Mouse (Mus musculus) layer of hippocampus, adult 8-10 months (tissue): Measurements from ENCODE around the gene Crebrf. TPM values are rescaled to one million over a fixed set of nuclear protein-coding genes. Genes with fewer than 3 reads are reported as not detected.

Experiments used
- DNase-seq, 2 experiments: peaks; one replicate each; pipeline ENCODE4 v3.0.0; 2022; ENCODE audit warnings: low spot score in 2 of 2
- total RNA-seq, 4 experiments: library from RNA; stranded (reverse); gene quantifications; 2 replicates each; pipeline ENCODE4 v1.2.4; 2022

The Crebrf gene
- total RNA-seq, 4 experiments from 2014 or later, result 123 to 175 (median 152) TPM

DNA sequence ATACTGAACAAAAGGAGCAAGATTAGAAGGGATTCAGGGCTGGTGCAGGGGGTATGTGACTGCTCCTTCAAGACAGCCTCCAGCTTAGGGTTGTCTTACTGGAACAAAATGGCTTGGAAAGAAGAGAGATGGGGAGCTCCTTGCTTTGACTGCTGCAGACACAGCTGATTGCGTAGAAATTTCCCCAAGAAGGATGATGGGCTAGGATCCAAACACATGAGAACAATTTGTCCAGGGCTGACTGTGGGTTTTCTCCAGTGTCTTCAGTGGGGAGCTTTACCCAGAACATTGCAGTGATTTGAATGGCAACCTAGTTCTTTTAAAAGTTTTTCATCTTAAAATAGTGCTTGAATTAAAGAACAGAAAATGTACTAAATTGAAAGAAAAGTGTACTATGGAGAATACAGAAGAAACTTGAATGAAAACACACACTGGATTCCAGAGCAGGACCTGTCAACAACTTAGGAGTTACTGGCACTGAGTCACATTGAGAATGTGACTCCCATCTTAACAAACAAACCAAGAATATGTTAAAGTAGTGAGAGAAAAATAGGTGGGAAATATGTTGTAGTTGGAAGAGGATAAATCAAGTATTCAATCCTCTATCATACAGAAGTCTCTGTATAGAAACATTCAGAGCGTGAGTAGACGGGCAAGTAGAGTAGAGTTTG is 63.1 kb downstream of the Crebrf start:
- no peak for DNase-seq

DNA sequence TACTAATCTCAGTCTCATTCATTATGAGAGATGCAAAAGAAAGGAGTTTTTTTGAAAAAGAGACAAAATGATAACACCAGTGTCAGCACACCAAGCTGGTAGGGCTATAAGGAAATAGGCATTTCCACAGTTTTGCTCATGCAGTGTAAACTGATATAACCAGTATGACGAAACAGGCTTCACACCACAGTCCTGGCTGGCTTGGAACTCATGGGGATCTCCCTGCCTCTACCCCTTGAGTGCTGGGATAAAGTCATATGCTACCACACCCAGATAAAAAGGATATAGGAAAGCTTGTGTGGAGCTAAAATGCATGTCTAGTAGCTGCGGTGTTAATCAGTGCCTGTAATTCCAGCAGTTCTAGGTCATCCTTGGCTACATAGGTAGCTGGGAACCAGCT is 64.0 kb downstream of the Crebrf start:
- DNase-seq, result no peak

DNA sequence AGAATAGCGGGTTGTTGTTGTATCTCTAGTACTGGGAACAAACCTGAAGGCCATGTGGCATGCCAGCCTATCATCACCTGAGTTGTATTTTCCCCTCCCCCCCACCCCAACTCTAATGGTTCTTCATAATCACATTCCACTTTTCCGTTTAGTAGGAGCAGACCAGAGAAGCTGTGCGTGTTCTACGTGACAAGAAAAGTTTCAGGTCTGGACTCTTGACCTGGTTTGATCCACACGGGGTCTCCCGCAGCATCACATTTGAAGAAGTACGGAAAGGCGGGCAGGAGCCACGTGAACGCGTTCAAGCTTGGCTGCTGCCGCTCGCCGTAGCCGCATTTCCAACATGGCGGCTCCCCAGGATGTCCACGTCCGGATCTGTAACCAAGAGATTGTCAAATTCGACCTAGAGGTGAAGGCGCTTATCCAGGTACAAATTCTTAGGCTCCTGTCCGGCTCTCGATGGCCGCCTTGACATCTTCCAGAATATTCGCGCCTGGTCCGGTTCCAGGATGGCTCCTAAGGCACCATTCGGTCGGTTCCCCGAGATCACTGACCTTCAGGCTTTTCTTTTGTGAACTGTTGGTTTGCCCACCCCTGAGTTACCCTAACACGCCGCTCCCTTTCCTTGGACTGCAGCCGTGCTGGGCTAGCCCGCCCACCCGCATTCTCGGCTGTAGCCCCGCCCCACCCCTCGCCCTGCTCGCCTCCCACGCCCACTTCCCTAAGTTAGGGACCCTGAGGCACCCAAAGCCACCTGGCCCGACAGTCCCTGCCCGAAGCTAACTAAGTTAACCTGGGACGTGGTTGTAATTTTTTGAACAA is 65.5 kb downstream of the Crebrf start, which contains the start of gene Bnip1:
Gene Bnip1 (plus strand): TSS at position 317 of the 822 bp plus-strand sequence.
- peak; percentile 68 to 78 for DNase-seq

DNA sequence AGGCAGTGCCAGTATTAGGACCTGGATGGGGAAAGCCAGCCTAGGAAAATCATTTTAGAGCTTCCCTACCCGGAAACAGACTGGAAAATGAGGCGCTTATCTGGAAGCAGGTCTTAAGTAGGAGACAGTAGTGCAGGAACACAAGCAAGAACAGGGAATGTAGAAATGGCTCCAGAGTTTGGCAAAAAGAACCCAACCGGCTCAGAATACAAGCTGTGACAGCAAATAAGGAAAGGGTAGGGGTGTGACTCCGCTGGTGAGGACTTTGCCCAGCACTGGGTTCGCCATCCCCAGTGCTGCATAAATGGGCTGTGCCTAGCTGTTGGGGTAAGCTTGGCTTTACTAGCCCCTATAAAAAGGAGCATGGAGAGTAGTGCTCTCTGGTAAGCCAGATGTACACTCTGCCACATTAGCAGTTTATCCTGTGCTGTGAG is 66.2 kb downstream of the Crebrf start:
- DNase-seq, result no peak

DNA sequence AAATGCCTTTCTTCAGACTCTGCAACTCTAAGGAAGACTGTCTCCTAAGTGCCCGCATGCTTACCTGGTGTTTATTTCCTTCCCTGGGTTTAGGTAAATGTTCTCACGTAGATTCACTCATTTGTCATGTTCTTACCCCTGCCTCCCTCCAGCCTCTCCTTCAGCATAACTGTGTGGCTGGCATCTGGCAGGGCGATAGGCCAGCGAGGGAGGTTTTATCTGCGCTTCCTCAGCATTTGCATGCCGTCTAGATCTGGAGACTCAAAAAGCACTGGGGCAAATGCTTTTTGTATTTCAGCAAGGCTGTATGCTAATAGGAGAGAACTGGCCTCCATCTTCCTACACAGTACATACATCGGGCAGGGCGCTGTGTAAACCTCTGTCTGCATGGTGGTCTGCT is 69.1 kb downstream of the Crebrf start:
- DNase-seq, result no peak

DNA sequence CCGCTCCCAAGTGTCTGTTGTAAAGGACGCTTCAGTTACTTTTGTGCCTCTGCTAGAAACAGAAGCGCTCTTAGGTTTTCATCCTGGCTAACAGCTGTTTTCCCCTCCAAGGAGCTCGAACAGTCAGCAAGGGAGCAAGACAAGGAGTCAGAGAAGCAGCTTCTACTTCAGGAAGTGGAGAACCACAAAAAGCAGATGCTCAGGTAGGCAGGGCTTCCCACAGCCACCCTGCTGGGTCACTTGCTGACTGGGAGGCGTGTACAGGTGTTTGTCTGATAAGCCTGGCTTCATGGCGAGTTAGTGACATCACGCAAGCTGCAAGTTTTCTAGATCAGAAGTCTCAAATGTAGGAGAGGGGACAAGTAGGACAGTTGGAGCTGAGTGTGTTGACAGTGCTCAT is 71.1 kb downstream of the Crebrf start:
- DNase-seq, result no peak

DNA sequence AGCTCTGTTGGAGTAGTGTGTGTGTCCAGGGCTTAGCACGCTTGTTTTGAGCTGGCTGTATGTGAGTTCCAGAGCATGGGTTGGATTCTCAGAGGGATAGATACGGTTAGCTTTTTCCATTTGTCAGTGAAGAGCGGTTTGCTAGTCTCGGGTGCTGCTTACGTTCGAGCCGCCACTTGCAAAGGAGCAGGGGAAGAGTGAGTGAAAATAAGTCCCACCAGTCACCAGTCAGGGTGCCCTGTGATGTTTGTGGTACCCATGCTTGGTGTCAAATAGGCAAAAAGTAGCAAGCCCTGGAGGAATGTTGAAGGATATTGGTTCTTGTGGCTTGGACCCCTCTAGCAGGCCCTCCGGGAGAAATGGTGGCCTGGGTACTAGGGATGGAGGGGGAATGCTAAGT is 73.5 kb downstream of the Crebrf start:
- no peak for DNase-seq

DNA sequence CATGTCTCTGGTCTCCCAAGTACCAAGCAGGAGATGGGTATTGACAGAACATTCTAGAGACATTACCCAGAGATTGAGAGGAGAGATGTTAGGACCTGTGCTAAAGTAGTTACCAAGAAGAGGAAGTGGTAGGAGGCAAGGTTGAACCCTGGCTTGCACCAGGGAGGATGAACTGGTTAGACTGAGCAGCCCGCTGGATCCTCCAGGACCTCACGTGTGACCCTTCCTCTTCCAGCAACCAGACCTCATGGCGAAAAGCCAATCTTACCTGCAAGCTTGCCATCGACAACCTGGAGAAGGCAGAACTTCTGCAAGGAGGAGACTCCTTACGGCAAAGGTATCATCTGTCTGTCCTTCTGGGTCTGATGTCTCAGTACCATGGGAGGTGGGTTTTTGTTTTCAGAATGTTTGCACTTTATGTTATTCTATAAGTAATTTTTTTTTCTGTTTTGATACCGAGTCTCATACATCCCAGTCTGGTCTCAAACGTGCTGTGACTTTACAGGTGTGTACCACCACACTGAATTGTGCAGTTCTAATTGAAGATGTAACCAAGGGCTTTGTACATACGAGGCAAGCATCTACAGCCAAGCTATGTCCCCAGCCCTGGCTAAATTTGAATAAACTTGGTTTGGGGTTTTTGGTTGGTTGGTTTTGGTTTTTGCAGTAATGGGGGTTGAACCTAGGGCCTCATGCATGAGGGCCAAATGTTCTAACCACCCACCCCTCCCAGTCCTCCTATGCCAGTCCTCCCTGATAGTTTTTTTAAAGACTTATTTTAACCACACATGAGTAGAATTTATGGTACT is 74.2 kb downstream of the Crebrf start:
- DNase-seq, result no peak

DNA sequence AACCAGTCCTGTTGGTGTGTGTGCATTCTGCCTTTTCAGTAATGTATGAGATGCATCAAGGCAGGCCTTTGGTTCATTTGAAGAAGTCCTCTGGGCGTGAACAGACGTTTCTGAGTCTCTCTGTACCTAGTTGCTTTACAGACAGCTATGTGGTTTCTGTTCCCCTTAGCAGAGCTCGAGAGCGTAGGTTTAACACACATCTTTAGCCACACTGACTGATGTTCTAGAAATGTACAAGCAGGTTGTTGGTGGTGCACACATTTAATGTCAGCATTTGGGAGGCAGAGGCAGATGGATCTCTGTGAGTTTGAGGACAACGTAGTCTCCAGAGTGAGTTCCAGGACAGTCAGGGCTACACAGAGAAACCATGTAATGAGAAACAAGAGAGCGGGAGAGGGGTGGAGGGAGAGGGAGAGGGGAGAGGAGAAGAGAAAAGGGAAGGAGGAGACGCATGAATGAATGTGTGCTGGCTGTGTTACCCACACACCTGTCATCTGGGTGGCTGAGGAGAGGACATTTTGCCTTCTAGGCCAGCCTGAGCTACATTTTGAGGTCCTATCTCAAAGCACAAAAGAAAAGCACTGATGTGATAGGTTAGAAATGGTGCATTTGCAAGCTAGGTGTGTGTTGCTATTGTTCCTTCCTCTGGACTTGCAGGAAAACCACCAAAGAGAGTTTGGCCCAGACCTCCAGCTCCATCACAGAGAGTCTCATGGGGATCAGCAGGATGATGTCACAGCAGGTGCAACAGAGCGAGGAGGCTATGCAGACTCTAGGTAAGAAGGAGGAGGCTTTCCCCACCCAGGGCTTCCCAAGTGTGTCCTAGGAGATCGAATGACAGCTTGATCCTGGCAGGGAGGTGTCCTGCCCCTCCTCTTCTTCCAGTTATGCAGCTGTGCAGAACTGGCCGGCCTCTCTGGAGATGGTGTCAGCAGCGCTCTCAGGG is 75.1 kb downstream of the Crebrf start:
- no peak for DNase-seq

DNA sequence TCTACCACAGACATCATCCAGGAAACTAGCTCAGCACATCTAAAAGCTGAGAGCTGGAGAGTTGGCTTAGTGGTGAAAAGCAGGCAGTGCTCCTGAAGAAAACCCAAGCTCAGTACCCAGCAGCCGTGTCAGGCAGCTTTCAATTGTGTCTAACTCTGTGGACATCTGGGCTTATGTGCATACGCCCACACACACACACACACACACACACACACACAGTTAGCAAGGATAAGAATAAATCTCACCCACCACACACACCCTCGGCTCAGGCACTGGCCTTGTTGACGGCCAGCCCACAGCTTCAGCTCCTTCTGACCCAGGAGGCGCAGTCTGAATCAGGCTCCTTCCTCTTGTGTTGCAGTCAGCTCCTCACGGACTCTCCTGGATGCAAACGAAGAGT is 76.1 kb downstream of the Crebrf start:
- DNase-seq, result no peak

DNA sequence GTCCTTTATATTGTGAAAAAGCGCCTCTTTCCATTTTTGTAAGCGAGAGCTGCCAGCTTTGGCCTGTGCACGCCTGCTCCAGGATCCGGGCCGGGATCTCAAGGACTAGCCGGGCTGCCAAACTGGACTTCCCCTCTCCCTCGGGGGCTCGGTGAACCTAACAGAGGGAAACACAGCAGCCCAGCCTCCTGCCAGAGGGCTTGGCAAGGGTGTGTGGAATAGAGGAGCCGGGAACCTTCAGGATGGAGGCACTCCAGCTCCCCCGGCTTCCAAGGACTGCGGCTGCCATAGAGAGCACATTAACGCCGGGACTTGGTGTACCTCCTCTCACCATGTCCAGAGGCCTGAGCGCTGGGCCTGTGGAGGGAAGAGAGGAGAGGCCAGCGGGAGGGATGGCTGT is 76.6 kb downstream of the Crebrf start:
- DNase-seq, result no peak

DNA sequence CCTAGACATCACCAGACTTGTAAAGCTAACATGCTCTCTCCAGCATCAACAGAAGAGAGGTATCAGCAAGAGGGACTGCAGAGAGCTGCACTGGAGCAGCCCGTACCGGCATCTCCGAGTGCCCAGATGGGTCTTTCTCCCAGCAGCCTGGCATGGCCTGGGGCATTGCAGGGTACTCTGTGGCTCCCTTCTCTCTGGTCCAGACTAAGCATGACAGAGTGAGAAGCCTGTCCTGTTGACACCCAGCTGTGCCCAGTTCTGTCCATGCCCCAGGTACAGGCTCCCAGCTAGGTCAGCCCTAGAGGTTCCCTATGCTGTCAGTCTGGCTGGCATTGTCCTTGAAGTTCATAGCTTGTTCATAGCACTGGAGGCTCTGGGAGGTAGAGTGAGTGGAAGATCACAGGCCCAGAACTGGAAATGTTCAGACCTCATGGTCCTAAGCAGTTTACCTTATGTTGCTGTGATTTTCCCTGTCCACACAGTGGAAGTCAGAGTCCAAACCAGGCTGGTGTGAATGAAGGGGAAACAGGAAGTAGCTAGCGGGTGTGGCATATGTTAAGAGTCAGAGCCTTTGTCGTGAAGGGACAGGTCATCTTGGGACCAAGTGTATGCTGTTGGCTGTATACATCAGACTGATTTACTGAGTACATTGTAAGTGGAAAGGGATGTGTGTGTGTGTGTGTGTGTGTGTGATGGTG is 77.8 kb downstream of the Crebrf start:
- DNase-seq, result no peak

DNA sequence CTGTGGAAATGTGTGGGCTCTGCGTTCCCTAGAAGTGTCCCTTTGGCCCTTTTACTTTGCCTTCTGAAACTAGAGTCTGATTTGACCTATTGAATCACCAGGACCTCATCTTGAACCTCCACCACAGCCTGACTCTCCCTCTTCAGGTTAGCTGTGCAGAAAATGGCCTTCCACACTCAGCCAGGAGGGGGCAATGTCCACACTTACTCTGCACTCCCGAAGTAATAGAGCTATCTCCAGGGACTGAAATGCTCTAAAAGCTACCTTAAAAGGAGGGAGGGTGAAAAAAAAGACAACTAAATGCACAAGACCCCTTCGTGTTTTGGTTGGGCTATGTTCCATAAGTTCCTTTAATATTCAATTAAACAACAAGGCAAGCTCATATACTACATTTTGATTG is 79.3 kb downstream of the Crebrf start:
- DNase-seq, result peak in 1 of 2 experiments; percentile 28

DNA sequence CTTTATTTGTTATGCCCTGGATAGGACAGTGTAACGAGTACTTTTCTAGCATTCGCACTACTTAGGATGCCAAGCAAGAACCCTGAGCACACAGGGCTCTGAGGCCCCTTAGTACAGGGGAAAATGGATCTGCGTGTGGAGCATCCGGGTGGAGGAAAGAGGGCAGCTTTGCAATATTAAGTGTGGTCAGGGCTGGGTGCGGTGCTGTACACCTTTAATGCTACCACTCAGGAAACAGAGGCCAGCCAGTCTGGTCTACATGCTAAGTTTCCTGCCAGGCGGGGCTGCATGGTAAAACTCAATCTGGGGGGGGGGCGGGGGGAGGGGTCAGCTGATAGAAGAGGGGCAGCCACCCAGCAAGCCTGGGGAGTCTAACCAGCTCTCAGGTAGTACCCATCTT is 79.9 kb downstream of the Crebrf start:
- no peak for DNase-seq

DNA sequence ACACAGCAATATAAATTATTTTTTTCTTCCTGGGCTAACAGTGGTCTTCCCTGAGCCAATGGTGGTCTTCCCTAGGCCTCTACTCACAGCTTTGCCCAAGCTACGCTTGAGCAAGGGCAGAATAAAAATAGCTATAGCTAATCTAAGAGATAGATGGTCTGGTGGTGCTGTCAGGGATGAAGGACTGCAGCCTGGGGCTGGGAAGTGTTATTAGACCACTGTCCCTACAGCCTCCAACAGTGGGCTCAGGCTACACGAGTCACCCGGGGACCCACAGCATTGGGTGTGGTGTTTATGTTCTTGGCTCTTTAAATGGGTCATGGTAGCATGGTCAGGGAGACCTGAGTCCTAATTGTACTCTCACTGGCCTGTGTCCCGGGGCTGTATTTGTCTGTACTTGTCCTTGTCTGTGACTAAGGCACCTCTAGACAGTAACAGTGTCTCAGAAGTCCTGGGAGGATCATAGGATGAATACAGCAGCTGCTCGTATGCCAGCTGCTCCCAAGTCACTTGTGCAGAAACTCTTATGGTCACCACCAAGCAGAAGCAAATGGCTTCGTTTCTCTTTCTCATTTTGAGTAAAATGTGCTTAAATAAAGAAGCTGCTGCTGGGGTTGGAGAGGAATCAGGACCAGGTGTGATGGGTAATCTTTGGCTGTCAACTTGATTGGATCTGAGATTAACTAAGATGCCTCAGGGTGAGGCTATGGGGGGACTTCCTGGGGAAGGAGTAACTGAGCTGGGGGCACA is 82.1 kb downstream of the Crebrf start:
- no peak for DNase-seq

DNA sequence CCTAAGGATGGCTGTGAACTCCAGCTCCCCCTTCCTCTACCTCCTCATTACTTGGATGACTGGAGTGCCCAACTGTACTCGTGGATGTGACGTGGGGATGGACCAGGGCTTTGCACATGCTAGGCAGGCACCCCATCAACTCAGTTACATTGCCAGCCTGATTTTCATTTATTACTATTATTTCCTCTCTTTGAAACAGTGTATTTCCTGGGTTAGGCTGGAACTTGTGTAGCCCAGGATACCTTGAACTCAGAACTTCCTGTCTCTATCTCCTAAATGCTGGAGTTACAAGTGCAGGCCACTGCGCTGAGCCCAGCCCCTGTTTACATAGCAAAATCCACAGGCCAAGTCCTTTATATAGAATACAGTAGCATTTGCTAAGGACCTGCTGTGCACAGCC is 87.4 kb downstream of the Crebrf start:
- no peak for DNase-seq

DNA sequence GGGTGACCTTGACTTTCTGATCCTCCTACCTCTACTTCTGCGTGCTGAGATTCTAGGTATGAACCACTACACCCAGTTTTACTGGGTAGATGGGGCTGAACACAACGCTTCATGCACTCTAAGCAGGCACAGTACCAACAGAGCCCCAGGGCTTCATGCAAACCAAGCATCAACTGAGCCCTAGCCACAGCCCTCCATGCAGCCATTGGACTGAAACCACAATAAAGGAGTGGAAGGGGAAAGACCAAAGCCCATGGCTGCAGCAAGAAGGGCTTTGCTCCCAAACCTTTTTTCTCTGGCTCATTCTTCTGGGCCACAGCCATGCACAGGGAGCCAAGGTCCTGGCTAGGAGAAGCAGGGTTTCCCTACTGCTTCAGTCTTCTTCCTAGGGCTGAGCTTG is 97.2 kb downstream of the Crebrf start:
- no peak for DNase-seq

DNA sequence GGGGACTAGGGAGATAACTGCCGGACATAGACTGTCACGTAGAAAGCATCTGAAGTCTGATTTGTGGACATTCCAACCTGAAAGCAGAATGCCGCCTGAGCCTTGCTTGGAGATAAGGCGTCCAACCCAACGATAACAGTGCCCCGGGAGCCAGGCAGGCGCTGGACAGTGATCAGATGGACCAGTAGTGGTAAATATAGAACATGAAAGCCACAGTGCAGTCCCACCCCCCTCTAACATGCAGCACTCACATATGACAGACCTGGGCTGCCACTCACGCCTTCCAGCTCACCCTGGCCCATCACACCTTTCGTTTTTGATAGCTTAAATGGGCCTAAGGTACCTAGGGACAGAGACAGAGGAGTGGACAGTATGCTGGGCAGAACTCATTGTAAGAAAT is 98.0 kb downstream of the Crebrf start:
- DNase-seq, result no peak

DNA sequence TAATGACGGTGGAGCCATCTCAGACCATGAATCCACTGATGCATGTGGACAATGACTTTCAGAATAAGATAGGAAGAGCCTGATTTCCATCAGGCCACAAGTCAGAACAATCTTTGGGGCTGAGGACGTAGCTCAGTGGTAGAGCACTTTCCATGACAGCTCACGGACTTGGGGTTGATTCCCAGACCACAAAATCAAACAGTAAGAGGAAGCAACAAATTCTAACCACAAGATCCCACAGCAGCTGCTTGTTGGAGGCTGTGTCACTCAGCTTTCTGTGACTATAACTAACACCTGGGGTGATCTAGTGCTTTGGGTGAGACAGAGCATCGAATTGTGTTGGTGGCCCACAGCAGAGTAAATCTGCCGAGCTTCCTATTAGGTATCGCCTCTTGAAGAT is 101.4 kb downstream of the Crebrf start:
- no peak for DNase-seq

DNA sequence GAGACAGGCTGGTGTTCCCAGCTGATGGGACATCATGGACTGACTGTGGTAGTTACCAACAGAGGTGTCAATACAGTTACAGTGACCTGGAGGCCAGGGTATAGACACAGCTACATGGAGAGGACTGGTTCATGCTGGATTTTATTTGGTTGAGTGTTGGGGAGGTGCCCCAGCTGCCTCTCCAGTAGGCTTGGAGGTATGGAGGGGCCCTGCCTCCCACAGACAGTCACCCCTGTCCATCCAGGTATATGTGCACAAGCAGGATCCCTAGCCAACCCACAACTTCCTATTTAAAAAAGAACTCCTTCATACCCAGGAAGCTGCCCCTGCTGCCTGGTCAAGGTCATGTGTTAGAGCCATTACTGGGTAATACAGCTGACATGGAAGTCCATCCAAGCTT is 102.3 kb downstream of the Crebrf start:
- DNase-seq, result no peak
